Mouse (Mus musculus) liver, embryonic 15.5 days (tissue): ENCODE results near the gene Ncbp2. TPM values are rescaled to one million over a fixed set of nuclear protein-coding genes. Genes with fewer than 3 reads are reported as not detected.

Experiments
- ATAC-seq: fragments of 200-750 bp; cut with Nextera tagmentation; 2 replicates; pipeline ENCODE4 v1.8.0; 2017; ENCODE audit warnings: moderate number of reproducible peaks, mild to moderate bottlenecking, moderate library complexity; ENCODE audit not compliant: insufficient read depth
- H3K27ac ChIP-seq: fragments of 300-500 bp; sonication (generic); replicated peaks from 2 replicates; pipeline ENCODE4 v1.5.1; 2015; ENCODE audit warnings: mild to moderate bottlenecking, inconsistent platforms
- H3K27me3 ChIP-seq: fragments of 300-500 bp; sonication (generic); 2 replicates; pipeline ENCODE4 v1.6.1; 2015; ENCODE audit warnings: mild to moderate bottlenecking, inconsistent platforms
- H3K36me3 ChIP-seq: fragments of 300-500 bp; sonication (generic); replicated peaks from 2 replicates; pipeline ENCODE4 v1.6.1; 2015; ENCODE audit warnings: moderate library complexity, mild to moderate bottlenecking, inconsistent platforms
- H3K4me1 ChIP-seq: fragments of 300-500 bp; sonication (generic); replicated peaks from 2 replicates; pipeline ENCODE4 v1.6.1; 2015; ENCODE audit warnings: inconsistent platforms
- H3K4me2 ChIP-seq: fragments of 300-500 bp; sonication (generic); 2 replicates; pipeline ENCODE4 v1.6.1; 2015; ENCODE audit warnings: moderate library complexity, mild to moderate bottlenecking, inconsistent platforms
- H3K4me3 ChIP-seq: fragments of 300-500 bp; sonication (generic); replicated peaks from 2 replicates; pipeline ENCODE4 v1.5.1; 2015; ENCODE audit warnings: mild to moderate bottlenecking, inconsistent platforms
- H3K9ac ChIP-seq: fragments of 300-500 bp; sonication (generic); 2 replicates; pipeline ENCODE4 v1.6.1; 2015; ENCODE audit warnings: moderate library complexity, mild to moderate bottlenecking, inconsistent platforms
- H3K9me3 ChIP-seq: fragments of 300-500 bp; sonication (generic); replicated peaks from 2 replicates; pipeline ENCODE4 v1.6.1; 2016; ENCODE audit warnings: inconsistent platforms
- WGBS: fragments of 180-500 bp; shearing (Covaris S2); methylation state at CpG from one replicate; pipeline ENCODE4 v1.1.7; 2015; ENCODE audit warnings: mixed read lengths; ENCODE audit not compliant: insufficient replicate concordance; 5-methylcytosine and 5-hydroxymethylcytosine counted together
- microRNA-seq: library from miRNA; unstranded; fragments of <30 nt; microRNA quantifications from one replicate; pipeline ENCODE4, GENCODE M21; 2016
- polyA plus RNA-seq: library from polyadenylated mRNA; unstranded; fragments of >200 nt; fragmentation: Nextera tagmentation; extraction: Ambion mirVana; gene quantifications from 2 replicates; pipeline ENCODE4 v1.2.1, GENCODE M21; 2015

Gene Ncbp2
- polyA plus RNA-seq, 1 experiment from 2014 or later = 28.3 TPM

DNA sequence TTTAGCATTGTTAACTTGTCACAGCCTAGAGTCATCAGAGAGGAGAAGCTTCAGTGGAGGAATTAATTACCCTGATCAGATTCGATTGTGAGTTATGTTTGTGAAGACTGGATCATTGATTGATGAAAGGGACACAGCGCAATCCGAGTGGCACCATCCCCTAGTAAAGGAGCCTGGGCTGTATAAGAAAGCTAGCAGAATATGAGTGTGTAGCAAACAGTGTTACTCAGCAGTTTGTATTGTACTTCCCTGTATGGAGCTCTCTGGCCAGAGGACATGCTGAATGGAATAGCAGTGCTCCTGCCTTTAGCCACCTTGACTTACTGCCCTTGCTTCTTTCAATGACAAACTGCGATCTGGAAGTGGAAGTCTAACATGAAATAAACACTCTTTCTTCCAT is 62.0 kb downstream of the Ncbp2 start:
- WGBS = 60% methylated on average over 4 of the region's 4 CpGs
- no peaks in the 10 kb centered on the region for H3K36me3 ChIP-seq
- no peak overlapping the region for H3K4me2 ChIP-seq
- H3K4me1 ChIP-seq = no peaks in the 10 kb centered on the region
- no peaks in the 10 kb centered on the region for H3K27me3 ChIP-seq
- no peaks in the 10 kb centered on the region for H3K9me3 ChIP-seq
- H3K9ac ChIP-seq = no peak overlapping the region
- H3K4me3 ChIP-seq = no peak overlapping the region
- H3K27ac ChIP-seq = no peak overlapping the region
- no peak for ATAC-seq

Small RNA genes lying within 50 kb of the gene (microRNA-seq; reads per million reads assigned to microRNA genes)
- gene Gm26269 = not detected

Other genes starting within 250 kb of the Ncbp2 start
- 0.02 and 0.07 TPM in 2 replicates for gene Meltf, start 69.7 kb upstream of the Ncbp2 start, polyA plus RNA-seq
- gene Pigz, start 14.7 kb upstream of the Ncbp2 start, polyA plus RNA-seq = 0.23 and 0.48 TPM in 2 replicates
- gene 0610012G03Rik, start within 50 bp of the Ncbp2 start, polyA plus RNA-seq = 38.1 and 39.4 TPM in 2 replicates
- 4.7 and 5.1 TPM in 2 replicates for gene Senp5, start 54.8 kb downstream of the Ncbp2 start, polyA plus RNA-seq
- gene Pak2, start 130.8 kb downstream of the Ncbp2 start, polyA plus RNA-seq = 9.5 and 9.7 TPM in 2 replicates
- gene Pigx, start 151.2 kb downstream of the Ncbp2 start, polyA plus RNA-seq = 27.8 and 31.5 TPM in 2 replicates
- 4.7 and 5.5 TPM in 2 replicates for gene Cep19, start 151.3 kb downstream of the Ncbp2 start, polyA plus RNA-seq
- gene Nrros, start 217.1 kb downstream of the Ncbp2 start, polyA plus RNA-seq = 24.1 and 24.5 TPM in 2 replicates
- gene Bex6, start 231.3 kb downstream of the Ncbp2 start, polyA plus RNA-seq = 1.3 and 1.5 TPM in 2 replicates